Comparison of ENCODE assay signal across 18 mouse cellular contexts in genomic region chr14:38992574-38992866, GRCm38 (mm10).
A peak's percentile ranks its signal among the peaks of the same experiment; 100 is the strongest.
DNase-seq lines count a peak whose midpoint lies in the region; ATAC-seq lines count a peak whose summit lies in the region.
"Had no signal": no experiment of that assay in that cellular context is flagged by ENCODE, and none has a peak within 500 bp of the region (broad histone marks: within the 10 kb centered on the region; RNA-seq: fewer than 3 reads in every experiment).

No protein-coding gene starts in this region.

- no peak overlapping the region for H3K9ac ChIP-seq in forebrain, embryonic 16.5 days (replicated peaks; ENCODE audit: low read depth, low read length)
- H3K9ac ChIP-seq in forebrain, embryonic 11.5 days (ENCODE audit: low read length), result no peak overlapping the region
- H3K9ac ChIP-seq in hindbrain, embryonic 15.5 days, result no peak overlapping the region
- no peak overlapping the region for H3K9ac ChIP-seq in hindbrain, embryonic 13.5 days
- H3K9ac ChIP-seq in midbrain, embryonic 13.5 days (replicated peaks), result no peak overlapping the region
- no peak overlapping the region for H3K9ac ChIP-seq in midbrain, embryonic 11.5 days (ENCODE audit: low read length)
- H3K9ac ChIP-seq: embryonic facial prominence, embryonic 12.5 days; embryonic facial prominence, embryonic 15.5 days; heart, embryonic 13.5 days had no signal

- no peak; the same call in 1 of the 2 replicates for ATAC-seq in forebrain, embryonic 16.5 days
- ATAC-seq in forebrain, embryonic 11.5 days (replicated peaks; ENCODE audit: low FRiP score), result no peak
- ATAC-seq in hindbrain, embryonic 15.5 days (ENCODE audit: low FRiP score, low read depth), result no peak
- ATAC-seq in hindbrain, embryonic 13.5 days (ENCODE audit: low FRiP score), result no peak
- peak; percentile 56 for ATAC-seq in midbrain, embryonic 13.5 days
- ATAC-seq in midbrain, embryonic 11.5 days (ENCODE audit: low FRiP score), result no peak
- ATAC-seq: CD4-positive, CD25-positive, alpha-beta regulatory T cell, adult 4 months; intestine, postnatal 0 days had no signal

- H3K4me2 ChIP-seq in forebrain, embryonic 16.5 days (ENCODE audit: low read length), result peak overlapping the region; percentile 0; the same call in 1 of the 2 replicates
- H3K4me2 ChIP-seq in forebrain, embryonic 11.5 days (ENCODE audit: low read depth, low read length, severe bottlenecking), result no peak overlapping the region
- no peak overlapping the region for H3K4me2 ChIP-seq in hindbrain, embryonic 15.5 days
- H3K4me2 ChIP-seq in hindbrain, embryonic 13.5 days, result no peak overlapping the region
- no peak overlapping the region for H3K4me2 ChIP-seq in midbrain, embryonic 13.5 days (replicated peaks)
- H3K4me2 ChIP-seq in midbrain, embryonic 11.5 days, result no peak overlapping the region
- H3K4me2 ChIP-seq: embryonic facial prominence, embryonic 12.5 days; embryonic facial prominence, embryonic 15.5 days; heart, embryonic 13.5 days had no signal

- H3K4me3 ChIP-seq in forebrain, embryonic 16.5 days (replicated peaks; ENCODE audit: low read length), result no peak overlapping the region
- no peak overlapping the region for H3K4me3 ChIP-seq in forebrain, embryonic 11.5 days (ENCODE audit: low read depth, low read length)
- H3K4me3 ChIP-seq in hindbrain, embryonic 15.5 days, result no peak overlapping the region
- no peak overlapping the region for H3K4me3 ChIP-seq in hindbrain, embryonic 13.5 days
- no peak overlapping the region for H3K4me3 ChIP-seq in midbrain, embryonic 13.5 days (replicated peaks)
- no peak overlapping the region for H3K4me3 ChIP-seq in midbrain, embryonic 11.5 days (ENCODE audit: low read depth, low read length)
- H3K4me3 ChIP-seq: embryonic facial prominence, embryonic 12.5 days; embryonic facial prominence, embryonic 15.5 days; heart, adult 2 months; heart, embryonic 10.5 days; heart, embryonic 13.5 days had no signal

- no peak for DNase-seq in forebrain, embryonic 11.5 days (ENCODE audit: low spot score)
- no peak for DNase-seq in midbrain, embryonic 11.5 days (ENCODE audit: low spot score, missing footprints)
- DNase-seq: adrenal gland, adult 2 months; adrenal gland, postnatal 14 days; gastrocnemius, postnatal 10 days; gastrocnemius, postnatal 36 days; heart, adult 2 months; heart, postnatal 4 days had no signal

- 77% methylated on average over 1 of the region's 1 CpGs for WGBS in forebrain, embryonic 16.5 days
- 89% methylated on average over 1 of the region's 1 CpGs for WGBS in forebrain, embryonic 11.5 days
- 89% methylated on average over 1 of the region's 1 CpGs for WGBS in hindbrain, embryonic 15.5 days
- WGBS in hindbrain, embryonic 13.5 days, result 83% methylated on average over 1 of the region's 1 CpGs
- 87% methylated on average over 1 of the region's 1 CpGs for WGBS in midbrain, embryonic 13.5 days
- 89% methylated on average over 1 of the region's 1 CpGs for WGBS in midbrain, embryonic 11.5 days

- H3K4me1 ChIP-seq in forebrain, embryonic 16.5 days (replicated peaks; ENCODE audit: control insufficient read depth, insufficient read depth, low read length), result peaks cover 11% of the 10 kb centered on the region
- no peaks in the 10 kb centered on the region for H3K4me1 ChIP-seq in forebrain, embryonic 11.5 days (replicated peaks; ENCODE audit: control insufficient read depth, insufficient read depth, low read length)
- peaks cover 7% of the 10 kb centered on the region for H3K4me1 ChIP-seq in hindbrain, embryonic 15.5 days (replicated peaks)
- H3K4me1 ChIP-seq in hindbrain, embryonic 13.5 days (replicated peaks), result no peaks in the 10 kb centered on the region
- no peaks in the 10 kb centered on the region; the same call in 1 of the 2 replicates for H3K4me1 ChIP-seq in midbrain, embryonic 13.5 days (replicated peaks)
- no peaks in the 10 kb centered on the region for H3K4me1 ChIP-seq in midbrain, embryonic 11.5 days (ENCODE audit: control insufficient read depth, insufficient read depth, low read length)
- H3K4me1 ChIP-seq: embryonic facial prominence, embryonic 15.5 days; heart, embryonic 10.5 days; heart, embryonic 13.5 days had no signal

- no peaks in the 10 kb centered on the region for H3K9me3 ChIP-seq in forebrain, embryonic 16.5 days (ENCODE audit: control insufficient read depth, low read length)
- no peaks in the 10 kb centered on the region for H3K9me3 ChIP-seq in forebrain, embryonic 11.5 days (ENCODE audit: control insufficient read depth, low read length)
- no peaks in the 10 kb centered on the region for H3K9me3 ChIP-seq in hindbrain, embryonic 15.5 days
- H3K9me3 ChIP-seq in hindbrain, embryonic 13.5 days, result no peaks in the 10 kb centered on the region
- no peaks in the 10 kb centered on the region for H3K9me3 ChIP-seq in midbrain, embryonic 13.5 days
- no peaks in the 10 kb centered on the region for H3K9me3 ChIP-seq in midbrain, embryonic 11.5 days (ENCODE audit: control insufficient read depth, low read length)
- H3K9me3 ChIP-seq: embryonic facial prominence, embryonic 12.5 days; embryonic facial prominence, embryonic 15.5 days; heart, embryonic 10.5 days; heart, embryonic 13.5 days had no signal

- H3K27ac ChIP-seq in forebrain, embryonic 16.5 days (ENCODE audit: low read length), result peak overlapping the region; percentile 48; the same call in 1 of the 2 replicates
- no peak overlapping the region for H3K27ac ChIP-seq in forebrain, embryonic 11.5 days (ENCODE audit: low read depth, low read length)
- 0 out of 2 replicates have a peak overlapping the region, but pooled peaks have one; percentile 25 for H3K27ac ChIP-seq in hindbrain, embryonic 15.5 days (replicated peaks)
- no peak overlapping the region for H3K27ac ChIP-seq in hindbrain, embryonic 13.5 days
- peak overlapping the region; percentile 62 for H3K27ac ChIP-seq in midbrain, embryonic 13.5 days
- no peak overlapping the region for H3K27ac ChIP-seq in midbrain, embryonic 11.5 days (ENCODE audit: low read depth, low read length)
- H3K27ac ChIP-seq: embryonic facial prominence, embryonic 12.5 days; embryonic facial prominence, embryonic 15.5 days; heart, adult 2 months; heart, embryonic 10.5 days; heart, embryonic 13.5 days had no signal

- H3K27me3 ChIP-seq in forebrain, embryonic 16.5 days (replicated peaks; ENCODE audit: control insufficient read depth, insufficient read depth, low read length), result no peaks in the 10 kb centered on the region
- H3K27me3 ChIP-seq in forebrain, embryonic 11.5 days (ENCODE audit: control insufficient read depth, insufficient read depth, low read length), result no peaks in the 10 kb centered on the region
- no peaks in the 10 kb centered on the region for H3K27me3 ChIP-seq in hindbrain, embryonic 15.5 days
- no peaks in the 10 kb centered on the region for H3K27me3 ChIP-seq in hindbrain, embryonic 13.5 days
- H3K27me3 ChIP-seq in midbrain, embryonic 13.5 days, result no peaks in the 10 kb centered on the region
- no peaks in the 10 kb centered on the region for H3K27me3 ChIP-seq in midbrain, embryonic 11.5 days (ENCODE audit: control insufficient read depth, insufficient read depth, low read length)
- H3K27me3 ChIP-seq: embryonic facial prominence, embryonic 12.5 days; embryonic facial prominence, embryonic 15.5 days; heart, embryonic 13.5 days had no signal

- H3K36me3 ChIP-seq in forebrain, embryonic 16.5 days (ENCODE audit: control insufficient read depth, insufficient read depth), result no peaks in the 10 kb centered on the region
- H3K36me3 ChIP-seq in forebrain, embryonic 11.5 days (ENCODE audit: control insufficient read depth, insufficient read depth, low read length), result no peaks in the 10 kb centered on the region
- H3K36me3 ChIP-seq in hindbrain, embryonic 15.5 days, result no peaks in the 10 kb centered on the region
- H3K36me3 ChIP-seq in hindbrain, embryonic 13.5 days, result no peaks in the 10 kb centered on the region
- H3K36me3 ChIP-seq in midbrain, embryonic 13.5 days, result no peaks in the 10 kb centered on the region
- no peaks in the 10 kb centered on the region for H3K36me3 ChIP-seq in midbrain, embryonic 11.5 days (ENCODE audit: control insufficient read depth, insufficient read depth, low read length)
- H3K36me3 ChIP-seq: embryonic facial prominence, embryonic 12.5 days; embryonic facial prominence, embryonic 15.5 days; heart, embryonic 10.5 days; heart, embryonic 13.5 days had no signal

Comparison
In these comparisons a context has a peak if more than half of its experiments do, and no peak if none do; other contexts are left out.
1. H3K27ac ChIP-seq: peak in forebrain, embryonic 16.5 days (single experiment), hindbrain, embryonic 15.5 days (single experiment) and midbrain, embryonic 13.5 days (single experiment); none in forebrain, embryonic 11.5 days (single experiment), hindbrain, embryonic 13.5 days (single experiment) and midbrain, embryonic 11.5 days (single experiment).